Mouse (Mus musculus): ENCODE data around the gene Mcpt2.
"Not testable (repeated sequence)": the region's sequence is repeated elsewhere in the genome, so short reads cannot be mapped to it uniquely, and the experiment has no call there.

The Mcpt2 gene

GRCm38 (mm10) chr14:56041792-56042191 lies at the start of gene Mcpt2:
Mcpt2 (plus strand) TSS chr14:56042041.
- DNase-seq, result not testable (repeated sequence)

GRCm38 (mm10) chr14:56013147-56013546 lies 28.7 kb upstream of the Mcpt2 start:
- no peak for DNase-seq

DNA sequence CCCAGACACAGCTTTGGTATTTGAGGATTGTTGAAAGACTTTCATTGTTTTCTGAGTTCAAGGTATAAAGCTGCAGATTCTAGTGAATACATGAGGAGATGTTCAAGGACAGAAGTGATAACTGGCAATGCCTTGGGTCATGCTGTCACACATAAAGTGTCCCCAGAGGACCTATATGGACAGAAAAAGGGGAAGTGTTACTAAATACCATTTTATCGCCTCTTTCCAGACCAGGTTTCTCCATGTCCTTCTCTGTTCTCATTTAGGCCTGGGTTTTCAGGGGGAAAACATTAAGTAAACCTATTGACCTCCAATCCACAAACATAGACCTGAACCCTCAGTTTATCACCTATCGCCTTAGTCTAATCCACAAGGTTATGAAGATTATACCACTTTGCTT lies 27.9 kb upstream of the Mcpt2 start:
- no peak for DNase-seq

DNA sequence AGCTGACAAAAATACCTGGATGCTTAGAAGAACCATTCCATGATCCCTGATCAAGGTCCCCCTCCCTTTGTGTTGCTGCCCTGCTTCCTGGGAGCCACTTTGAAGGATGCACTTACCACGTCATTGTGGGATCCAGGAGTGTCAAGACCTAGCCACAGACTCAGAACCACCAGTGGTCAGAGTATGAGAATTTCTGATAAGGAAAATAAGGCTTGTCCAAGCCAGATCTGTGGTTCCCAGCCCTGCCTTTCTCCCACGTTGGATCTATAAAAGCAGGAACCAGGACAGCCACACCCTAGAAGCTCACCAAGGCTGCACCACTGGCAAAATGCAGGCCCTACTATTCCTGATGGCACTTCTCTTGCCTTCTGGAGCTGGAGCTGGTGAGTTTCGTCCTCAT lies 24.2 kb upstream of the Mcpt2 start, which contains the start of gene Mcpt1:
Mcpt1 (plus strand) TSS at position 301 of the 400 bp plus-strand sequence.
- DNase-seq, result not testable (repeated sequence)

DNA sequence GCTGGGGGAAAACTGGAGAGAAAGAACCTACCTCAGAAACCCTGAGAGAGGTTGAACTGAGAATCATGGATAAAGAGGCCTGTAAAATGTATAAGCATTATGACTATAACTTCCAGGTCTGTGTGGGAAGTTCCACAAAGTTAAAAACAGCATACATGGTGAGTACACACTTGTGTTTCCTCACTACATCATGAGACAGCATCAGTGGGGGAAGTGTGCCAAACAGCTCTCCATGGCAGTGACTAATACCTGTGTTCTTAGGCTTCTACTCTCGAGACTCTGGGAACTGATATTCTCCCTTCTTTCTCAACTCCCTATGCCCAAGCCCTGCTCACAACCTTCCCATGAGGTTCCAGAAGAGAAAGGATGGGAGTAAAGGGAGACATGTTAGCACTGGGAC lies 22.4 kb upstream of the Mcpt2 start:
- no peak for DNase-seq

GRCm38 (mm10) chr14:56021305-56021704 lies 20.5 kb upstream of the Mcpt2 start:
- DNase-seq, result not testable (repeated sequence)

- DNase-seq, result not testable (repeated sequence)
Measured at GRCm38 (mm10) chr14:56030395-56030794, 11.4 kb upstream of the Mcpt2 start, which contains the start of gene Mcpt9. Mcpt9 (minus strand) TSS chr14:56030495.

GRCm38 (mm10) chr14:56034433-56034832 lies 7.4 kb upstream of the Mcpt2 start:
- DNase-seq, result no peak

DNA sequence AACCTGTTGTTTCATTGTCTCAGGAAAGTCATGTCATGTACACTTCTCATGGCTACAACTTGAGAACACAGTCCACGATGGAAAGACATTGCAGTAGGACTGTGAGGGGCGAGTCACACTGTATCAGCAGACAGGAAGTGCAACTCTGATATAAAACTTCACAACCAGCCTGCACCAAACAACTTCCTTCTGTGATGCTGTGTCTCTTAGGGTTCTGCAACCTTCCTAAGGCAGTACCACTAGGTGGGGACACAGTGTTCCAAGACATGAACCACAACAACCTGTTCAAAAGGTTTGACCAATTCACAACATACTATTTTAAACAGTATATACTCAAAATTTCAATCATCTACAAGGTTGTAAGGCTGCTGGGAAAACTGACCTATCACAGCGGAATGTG lies 13.6 kb downstream of the Mcpt2 start:
- no peak for DNase-seq

DNA sequence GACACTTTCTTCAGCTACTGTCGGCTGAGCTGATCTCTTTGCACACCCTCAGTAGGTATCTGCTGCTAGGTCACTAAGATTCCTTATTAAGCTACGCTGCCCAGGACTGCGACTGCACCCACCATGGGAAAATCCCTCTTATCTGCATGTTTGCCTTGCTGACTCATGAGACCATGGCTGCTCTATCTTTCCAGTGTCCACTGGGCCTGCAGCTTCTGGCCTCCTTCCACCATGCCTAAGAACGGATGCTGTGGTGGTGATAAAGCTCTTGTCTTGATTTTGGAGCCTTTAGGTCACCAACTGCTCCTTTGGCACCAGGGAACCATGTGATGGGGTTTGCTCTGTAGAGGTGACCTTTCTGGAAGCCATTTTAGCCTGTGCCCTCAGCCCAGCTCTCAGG lies 15.9 kb downstream of the Mcpt2 start:
- no peak for DNase-seq

DNA sequence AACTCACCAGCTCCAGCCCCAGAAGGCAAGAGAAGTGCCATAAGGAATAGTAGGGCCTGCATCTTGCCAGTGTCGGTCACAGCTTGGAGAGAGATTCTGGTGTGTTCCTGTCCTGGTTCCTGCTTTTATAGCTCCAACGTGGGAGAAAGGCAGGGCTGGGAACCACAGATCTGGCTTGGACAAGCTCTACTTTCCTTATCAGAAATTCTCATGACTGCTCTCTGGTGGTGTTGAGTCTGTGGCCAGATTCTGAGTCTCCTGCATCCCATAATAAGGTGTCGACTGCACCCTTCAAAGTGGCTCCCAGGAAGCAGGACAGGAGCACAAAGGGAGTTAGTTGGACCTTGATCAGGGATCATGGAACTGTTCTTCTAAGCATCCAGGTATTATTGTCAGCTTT lies 20.4 kb downstream of the Mcpt2 start, which contains the start of gene Mcpt4:
Mcpt4 (minus strand) TSS at position 101 of the 400 bp plus-strand sequence.
- not testable (repeated sequence) for DNase-seq

DNA sequence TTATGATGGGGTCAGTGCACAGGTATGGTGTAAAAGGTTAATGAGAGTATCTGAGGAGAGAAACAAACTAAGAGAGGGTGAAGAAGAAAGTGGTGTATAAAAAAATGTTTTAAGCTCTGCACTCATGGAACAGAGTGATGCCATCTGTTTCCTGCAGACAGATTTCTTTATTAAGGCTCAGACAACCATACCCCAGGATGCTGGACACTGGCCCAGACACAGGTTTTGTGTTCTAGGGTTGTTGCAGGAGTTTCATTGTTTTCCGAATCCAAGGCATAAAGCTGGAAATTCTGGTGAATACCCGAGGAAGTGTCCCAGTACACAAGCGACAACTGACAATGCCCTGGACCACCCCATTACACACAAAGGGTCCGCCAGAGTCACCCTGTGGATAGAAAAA lies 40.2 kb downstream of the Mcpt2 start:
- peak; percentile 36 for DNase-seq

GRCm38 (mm10) chr14:56085167-56085566 lies 43.3 kb downstream of the Mcpt2 start, which contains the start of gene Mcpt8:
Mcpt8 (minus strand) TSS chr14:56085273.
- no peak for DNase-seq

GRCm38 (mm10) chr14:56086711-56087110 lies 44.9 kb downstream of the Mcpt2 start:
- no peak for DNase-seq

- DNase-seq, result no peak
Measured at GRCm38 (mm10) chr14:56093353-56093752, 51.5 kb downstream of the Mcpt2 start.
